Mouse (Mus musculus): Measurements from ENCODE around the gene Klhl1. TPM values are rescaled to one million over a fixed set of nuclear protein-coding genes. Genes with fewer than 3 reads are reported as not detected.

The Klhl1 gene
- not detected for polyA plus RNA-seq (2015; fragmentation: Illumina TruSeq; extraction: RNeasy Lipid Tissue Mini Kit (QIAGEN cat#74804); ENCODE audit: insufficient read depth, low read depth, low replicate concordance)

DNA sequence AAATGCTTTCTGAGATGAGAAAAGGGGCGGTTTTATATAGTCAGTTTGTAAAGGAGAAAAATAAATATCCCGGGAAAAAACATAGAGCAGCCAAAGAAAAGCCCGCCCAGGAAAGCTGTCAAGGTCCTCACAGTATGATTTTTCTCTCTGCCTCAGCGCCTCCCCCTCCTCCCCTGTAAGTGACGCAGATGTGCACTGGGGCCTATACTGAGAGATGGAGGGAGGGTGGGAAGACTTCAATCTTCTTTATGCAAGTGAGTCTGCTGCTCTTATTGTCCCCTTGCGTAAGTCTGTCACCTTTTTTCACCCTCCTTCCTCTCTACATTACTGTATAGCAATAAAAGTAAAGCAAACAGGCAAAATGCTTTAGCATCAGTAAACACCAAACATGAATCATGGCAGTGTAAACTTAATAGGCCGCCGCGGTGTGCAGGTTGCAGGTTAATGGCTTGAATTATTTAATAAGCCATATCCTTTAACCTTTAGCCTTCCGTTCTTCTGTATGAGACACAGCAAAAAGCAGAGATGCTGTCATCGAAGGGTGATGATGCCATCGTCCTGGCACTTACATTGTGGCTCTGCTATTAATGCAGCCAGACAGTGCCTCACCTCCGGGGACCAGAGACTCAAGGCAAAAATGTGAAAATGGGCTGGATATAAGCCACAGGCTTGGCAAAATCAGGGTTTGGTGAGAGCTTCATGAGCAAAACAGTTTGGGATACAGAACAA, at the start of gene Klhl1:
TSS of gene Klhl1 (minus strand) at position 149 of the 729 bp plus-strand sequence.

